Mouse (Mus musculus) brain, embryonic 18.5 days (tissue): ENCODE measurements at regions not wholly inside any gene's neighbourhood (a gene's known extent, or its start where the extent isn't known, plus 50 kb on each side); places are given as distances from the start of the nearest gene placed in this dataset.

Source experiments
- DNase-seq: peaks from one replicate; pipeline ENCODE4 v3.0.0-alpha.2; 2012; ENCODE audit warnings: low read depth, low spot score

DNA sequence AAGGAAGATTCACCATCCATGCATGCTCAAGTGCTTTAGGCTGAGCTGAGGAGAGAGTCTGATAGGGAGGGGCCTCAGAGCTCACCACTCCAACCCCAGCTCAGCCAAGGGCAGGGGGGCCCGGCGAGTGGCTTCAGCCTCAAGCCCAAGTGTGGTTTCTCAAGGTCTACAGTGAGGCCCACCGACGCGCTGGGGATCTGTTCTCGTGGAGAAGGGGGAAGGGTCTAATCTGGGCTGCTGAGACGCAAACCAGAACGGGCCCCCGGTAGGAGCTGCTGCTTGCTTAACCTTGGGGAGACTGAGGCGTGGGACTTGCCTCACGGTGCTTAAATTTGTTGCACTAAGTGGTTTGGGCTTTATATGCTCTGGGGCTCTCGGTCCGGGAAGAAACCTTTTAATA is 70.9 kb downstream of the Asb1 start:
- no peak for DNase-seq

- DNase-seq, result no peak
These were observed 71.3 kb downstream of the Asb1 start for GRCm38 (mm10) chr1:91611694-91612093.

- DNase-seq, result no peak
These were observed 72.6 kb downstream of the Asb1 start for GRCm38 (mm10) chr1:91612912-91613311.

DNA sequence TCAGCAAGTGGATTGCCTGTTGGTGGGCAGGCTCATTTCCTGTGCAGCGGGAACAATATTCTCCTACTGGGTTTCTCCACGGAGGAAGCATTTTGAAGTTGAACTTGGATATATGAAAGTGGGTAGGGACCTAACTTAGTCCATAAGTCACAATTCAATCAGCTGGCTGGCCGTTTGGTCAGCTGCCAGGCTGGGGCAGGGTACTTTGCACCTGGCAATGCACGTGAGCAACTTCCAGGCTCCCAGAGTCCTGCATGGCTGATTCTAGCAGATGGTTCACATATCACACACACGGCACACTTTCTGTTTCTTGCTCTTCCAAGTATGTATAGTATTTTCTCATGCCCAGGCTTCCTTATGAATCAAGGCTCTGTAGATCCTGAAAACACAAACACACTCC is 75.1 kb downstream of the Asb1 start:
- no peak for DNase-seq

- DNase-seq, result no peak
These were observed 78.3 kb downstream of the Asb1 start for GRCm38 (mm10) chr1:91618527-91619135.

- no peak for DNase-seq
These were observed 80.8 kb downstream of the Asb1 start for GRCm38 (mm10) chr1:91621141-91621540.

GRCm38 (mm10) chr1:91622874-91623273 is 82.5 kb downstream of the Asb1 start:
- DNase-seq, result no peak

GRCm38 (mm10) chr1:91624028-91624427 is 83.7 kb downstream of the Asb1 start:
- no peak for DNase-seq

DNA sequence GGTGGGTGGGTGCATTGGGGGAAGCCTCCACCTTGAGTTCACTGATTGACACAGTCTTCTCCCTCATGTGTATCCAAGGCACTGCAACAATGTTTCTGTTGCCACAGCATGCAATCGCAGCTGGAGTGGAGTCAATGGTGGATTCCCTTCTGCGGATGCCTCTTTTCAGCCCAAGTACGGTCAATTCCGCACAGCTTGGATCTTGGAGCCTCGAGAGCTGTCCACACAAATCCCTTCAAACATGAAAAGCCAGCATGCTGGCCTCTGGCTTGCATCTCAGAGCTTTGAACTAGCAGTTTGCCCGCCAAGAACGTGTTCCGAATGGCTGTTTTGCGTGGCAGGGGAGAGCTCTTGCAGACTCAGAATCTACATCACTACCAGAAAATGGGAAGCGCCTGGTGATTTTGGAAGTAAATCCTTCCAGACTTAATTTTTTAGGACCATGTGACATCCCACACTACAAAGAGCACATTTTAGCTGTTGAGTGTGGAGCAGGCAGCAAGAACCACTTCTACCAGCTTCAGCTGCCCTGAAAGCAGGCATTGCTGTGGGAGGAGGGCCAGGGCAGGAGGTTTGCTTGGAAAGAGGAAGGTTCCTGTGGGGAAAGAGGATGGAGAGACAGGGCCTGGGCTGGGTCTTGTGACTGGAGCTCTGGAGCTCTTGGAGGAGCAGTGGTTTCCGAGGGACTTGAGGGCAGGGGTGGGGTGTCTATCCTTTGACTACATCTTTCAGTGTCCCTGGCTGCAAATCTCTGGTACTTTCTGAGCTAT is 84.4 kb downstream of the Asb1 start:
- peak; percentile 28 for DNase-seq

GRCm38 (mm10) chr1:91626090-91626489 is 85.7 kb downstream of the Asb1 start:
- DNase-seq, result no peak

- no peak for DNase-seq
These were observed 89.9 kb downstream of the Asb1 start for GRCm38 (mm10) chr1:91630206-91630605.

DNA sequence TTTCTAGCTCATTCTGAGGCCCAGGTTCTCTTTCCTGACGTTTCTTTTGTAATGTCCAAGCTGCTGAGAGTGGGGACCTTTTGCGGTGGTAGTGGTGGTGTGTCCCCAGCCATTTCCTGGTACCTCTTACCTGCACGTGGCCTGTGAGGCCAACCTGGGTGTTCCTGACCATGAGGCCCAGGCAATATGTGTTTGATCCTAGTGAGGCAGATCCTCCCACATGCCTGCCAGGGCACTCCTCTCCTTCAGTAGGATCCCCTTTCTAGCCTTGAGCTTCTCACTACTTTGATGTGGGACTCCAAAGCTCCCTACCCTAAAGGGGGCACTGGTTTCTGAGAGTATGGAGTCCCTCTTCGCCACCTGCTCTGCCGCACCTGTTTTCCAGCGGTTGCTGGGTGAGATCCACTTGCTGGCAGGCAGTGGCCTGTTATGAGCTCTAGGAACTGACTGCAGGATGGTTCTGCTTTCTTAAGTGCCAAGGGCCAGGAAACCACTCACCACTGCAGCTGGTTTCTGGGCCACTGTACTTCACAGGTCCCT is 90.6 kb downstream of the Asb1 start:
- DNase-seq, result no peak

GRCm38 (mm10) chr1:91632906-91633493 is 92.7 kb downstream of the Asb1 start:
- DNase-seq, result no peak

- no peak for DNase-seq
These were observed 96.2 kb downstream of the Asb1 start for GRCm38 (mm10) chr1:91636571-91636970.

GRCm38 (mm10) chr1:91640551-91640950 is 100.2 kb downstream of the Asb1 start:
- DNase-seq, result no peak

GRCm38 (mm10) chr1:91658991-91659441 is 118.7 kb downstream of the Asb1 start:
- DNase-seq, result no peak

DNA sequence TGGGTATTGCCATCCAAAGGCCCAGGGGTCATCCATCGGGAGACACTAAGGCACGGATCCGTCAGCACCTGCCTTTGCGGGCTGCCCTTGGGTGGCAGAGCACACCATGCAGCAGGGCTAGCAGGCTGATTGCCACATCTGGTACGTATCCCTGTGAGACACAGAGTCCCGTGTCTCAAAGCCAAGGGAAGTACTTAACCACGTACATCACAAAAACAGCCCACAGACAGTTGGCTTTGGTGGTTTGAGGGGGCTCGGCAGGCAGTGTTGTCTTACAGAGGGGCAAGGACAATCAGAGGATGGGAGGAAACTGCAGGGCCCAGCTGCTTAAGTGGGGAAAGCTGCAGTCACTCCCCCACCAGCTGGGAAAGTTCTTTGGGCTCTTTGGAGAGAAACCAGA is 119.1 kb downstream of the Asb1 start:
- DNase-seq, result no peak

DNA sequence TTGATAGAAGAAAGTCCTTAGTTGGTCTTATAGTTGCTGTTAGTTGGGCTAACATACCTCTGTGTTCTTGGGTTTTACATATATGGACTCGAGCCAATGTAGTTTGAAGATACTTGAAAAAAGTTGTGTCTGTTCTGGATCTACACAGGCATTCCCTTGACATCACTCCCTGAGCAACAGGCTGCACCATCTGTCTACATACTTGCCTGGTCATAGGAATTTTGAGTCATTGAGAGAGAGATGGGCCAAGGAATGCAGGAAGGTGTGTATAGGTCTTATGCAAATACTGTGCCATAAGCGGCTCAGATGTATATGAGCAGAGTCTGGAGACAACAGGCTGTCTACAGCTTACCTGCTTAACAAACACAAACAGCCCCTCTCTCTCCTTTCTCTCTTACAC is 122.9 kb downstream of the Asb1 start:
- no peak for DNase-seq

DNA sequence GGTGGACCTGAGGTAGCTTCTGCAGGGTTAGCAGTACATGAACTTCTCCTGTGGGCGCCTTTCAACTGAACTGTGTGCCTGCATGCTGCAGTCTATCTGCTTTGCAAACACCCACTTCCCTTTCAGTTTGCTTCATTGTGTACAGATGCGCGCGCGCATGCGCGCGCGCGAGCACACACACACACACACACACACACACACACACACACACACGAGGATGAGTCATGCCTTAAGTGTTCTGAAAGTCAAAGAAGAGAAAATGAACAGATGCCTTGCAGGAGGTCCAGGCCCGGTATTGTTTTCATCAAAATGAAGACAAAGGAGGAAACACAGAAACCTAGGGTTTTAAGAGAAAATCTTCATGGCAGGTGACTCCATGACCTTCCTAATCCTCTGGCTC is 124.3 kb downstream of the Asb1 start:
- DNase-seq, result no peak

DNA sequence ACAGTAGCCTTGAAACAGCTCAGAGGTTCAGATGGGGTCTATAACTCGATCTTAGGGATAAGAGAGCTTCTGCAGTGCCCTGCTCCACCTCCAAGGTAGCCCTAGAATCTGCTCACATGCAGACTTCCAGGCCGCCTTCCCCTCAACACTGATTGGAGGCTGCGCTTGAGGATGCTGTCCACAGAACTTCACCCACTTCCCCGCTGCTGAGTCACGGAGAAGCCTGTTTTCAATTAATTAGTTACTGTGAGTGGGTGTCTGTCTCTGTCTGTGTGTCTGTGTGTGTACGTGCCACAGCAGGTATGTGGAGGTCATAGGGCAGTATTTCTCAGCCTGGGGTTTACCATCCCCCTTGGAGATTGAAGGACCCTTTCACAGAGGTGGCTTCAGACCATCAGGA is 128.2 kb downstream of the Asb1 start:
- DNase-seq, result no peak

GRCm38 (mm10) chr1:91670980-91671379 is 130.3 kb upstream of the Twist2 start:
- no peak for DNase-seq

DNA sequence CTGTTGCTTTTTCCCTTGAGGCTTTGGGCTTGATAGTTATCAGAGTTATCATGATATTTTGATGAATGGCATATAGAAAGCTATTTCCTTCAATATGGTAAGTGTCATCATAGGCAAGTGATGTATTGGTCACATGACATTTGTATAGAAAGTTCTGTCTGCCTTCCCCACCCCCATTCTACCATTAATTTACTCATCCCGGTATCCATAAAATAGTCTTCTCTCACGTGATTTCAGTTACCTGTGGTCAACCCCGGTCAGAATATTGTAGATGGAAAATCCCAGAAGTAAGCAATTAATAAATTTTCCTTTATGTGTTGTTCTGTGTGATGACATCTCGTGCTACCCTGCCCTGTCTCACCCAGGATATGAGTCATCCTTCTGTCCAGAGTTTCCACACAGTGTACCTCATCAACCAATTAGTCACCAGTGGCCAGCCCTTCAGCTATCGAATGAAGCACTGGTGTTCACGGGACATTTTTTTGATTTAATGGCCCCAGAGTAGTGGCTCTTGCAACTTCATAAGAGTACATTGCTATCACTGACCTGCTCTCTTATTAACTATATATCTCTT is 127.1 kb upstream of the Twist2 start:
- DNase-seq, result no peak
